Mouse (Mus musculus): ENCODE data around the gene Gm20388. TPM values are rescaled to one million over a fixed set of nuclear protein-coding genes. Genes with fewer than 3 reads are reported as not detected.

Gm20388 gene
- polyA plus RNA-seq, 1 experiment, result 28.1 TPM

DNA sequence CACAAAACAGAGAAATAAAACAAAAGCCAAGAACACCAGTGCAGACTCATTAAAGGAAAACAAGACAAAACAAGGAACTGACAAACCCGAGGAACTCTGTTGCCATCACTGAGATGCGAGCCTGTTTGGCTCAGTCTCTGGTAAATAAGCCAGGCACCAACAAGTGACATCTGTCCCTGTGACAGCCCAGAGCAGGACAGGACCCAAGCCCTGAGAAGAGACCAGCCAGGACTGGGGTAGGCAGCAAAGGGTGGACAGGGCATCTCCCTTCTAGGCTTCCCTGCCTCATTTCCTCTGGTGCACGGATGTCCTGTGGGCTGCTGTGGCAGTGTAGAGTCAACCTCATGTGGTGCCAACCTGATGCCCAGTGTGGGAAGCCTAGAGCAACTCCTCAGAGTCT, 2752.5 kb downstream of the Gm20388 start:
- no peaks in the 10 kb centered on the region for H3K36me3 ChIP-seq (ENCODE audit: control insufficient read depth, insufficient read depth, low read length, poor library complexity, severe bottlenecking)
- no peak overlapping the region for H3K27ac ChIP-seq (ENCODE audit: insufficient read depth, low read length)
- no peak for TF ChIP-seq CTCF (IDR thresholded peaks at IDR 0.05; ENCODE audit: low read depth, low read length)
- TF ChIP-seq POLR2A (IDR thresholded peaks at IDR 0.05; ENCODE audit: insufficient read depth, low read length), result no peak
- TF ChIP-seq EP300 (IDR thresholded peaks at IDR 0.05; ENCODE audit: insufficient read depth, low read depth, low read length), result no peak
- no peaks in the 10 kb centered on the region for H3K27me3 ChIP-seq (ENCODE audit: control insufficient read depth, insufficient read depth, low read length, poor library complexity, severe bottlenecking)
- no peaks in the 10 kb centered on the region for H3K9me3 ChIP-seq (replicated peaks; ENCODE audit: control insufficient read depth, insufficient read depth, low read length, poor library complexity, severe bottlenecking)
- H3K9ac ChIP-seq (ENCODE audit: low read depth, poor library complexity, severe bottlenecking), result no peak overlapping the region
- H3K4me1 ChIP-seq (ENCODE audit: control insufficient read depth, insufficient read depth, low read length), result no peaks in the 10 kb centered on the region
- no peak overlapping the region for H3K4me3 ChIP-seq (ENCODE audit: low read depth, low read length)

DNA sequence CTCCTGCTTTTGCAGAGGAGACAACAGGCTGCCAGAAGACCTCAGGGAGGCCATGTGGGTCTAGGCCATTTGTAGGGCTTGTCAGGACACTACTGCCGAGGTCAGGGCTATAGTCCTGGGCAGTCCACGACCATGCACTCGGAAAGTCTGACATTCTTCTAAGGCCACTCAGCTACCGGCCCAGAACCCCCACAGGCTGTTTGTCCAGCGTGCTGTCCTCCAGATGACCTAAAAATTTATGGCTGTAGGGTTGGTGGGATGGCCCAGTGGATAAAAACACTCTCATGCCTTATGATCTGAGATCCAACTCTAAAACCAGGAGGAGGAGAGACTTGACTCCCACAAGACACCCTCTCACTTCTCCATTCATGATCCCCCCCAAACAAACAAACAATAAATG, 2753.0 kb downstream of the Gm20388 start:
- Histone ChIP-seq H3K27me3 (ENCODE audit: control insufficient read depth, insufficient read depth, low read length, poor library complexity, severe bottlenecking) (no peaks in the 10 kb centered on the region), H3K4me1 (ENCODE audit: control insufficient read depth, insufficient read depth, low read length) (no peaks in the 10 kb centered on the region)

DNA sequence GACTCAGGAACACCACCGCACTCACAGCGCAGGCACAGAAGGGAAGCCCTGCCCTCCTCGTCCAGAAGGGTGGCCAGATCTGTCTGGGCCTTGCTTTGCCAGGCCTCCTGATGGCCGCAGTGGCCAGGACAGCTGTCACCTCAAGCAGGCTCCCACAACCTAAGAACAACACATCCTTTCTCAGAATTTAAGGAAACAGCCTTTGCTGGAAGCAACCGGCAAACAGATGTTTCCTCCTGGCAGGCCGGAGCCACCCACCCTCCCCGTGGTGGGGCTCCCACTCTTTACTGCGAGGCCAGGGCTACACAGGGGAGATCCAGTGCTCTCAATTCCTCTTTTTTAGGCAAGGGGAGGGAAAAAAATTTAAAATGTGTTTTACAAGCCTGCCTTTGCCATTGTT, 2754.6 kb downstream of the Gm20388 start:
- no peak for TF ChIP-seq POLR2A (IDR thresholded peaks at IDR 0.05; ENCODE audit: insufficient read depth, low read length)
- TF ChIP-seq EP300 (IDR thresholded peaks at IDR 0.05; ENCODE audit: insufficient read depth, low read depth, low read length), result no peak
- TF ChIP-seq CTCF (IDR thresholded peaks at IDR 0.05; ENCODE audit: low read depth, low read length), result no peak
- Histone ChIP-seq H3K9ac (ENCODE audit: low read depth, poor library complexity, severe bottlenecking) (no peak overlapping the region), H3K27me3 (ENCODE audit: control insufficient read depth, insufficient read depth, low read length, poor library complexity, severe bottlenecking) (no peaks in the 10 kb centered on the region), H3K4me1 (ENCODE audit: control insufficient read depth, insufficient read depth, low read length) (no peaks in the 10 kb centered on the region), H3K36me3 (ENCODE audit: control insufficient read depth, insufficient read depth, low read length, poor library complexity, severe bottlenecking) (no peaks in the 10 kb centered on the region), H3K27ac (ENCODE audit: insufficient read depth, low read length) (no peak overlapping the region), H3K4me3 (ENCODE audit: low read depth, low read length) (no peak overlapping the region), H3K9me3 (replicated peaks; ENCODE audit: control insufficient read depth, insufficient read depth, low read length, poor library complexity, severe bottlenecking) (no peaks in the 10 kb centered on the region)

More for the DNA sequence above, 2753.0 kb downstream of the Gm20388 start:
- Histone ChIP-seq H3K36me3 (ENCODE audit: control insufficient read depth, insufficient read depth, low read length, poor library complexity, severe bottlenecking) (no peaks in the 10 kb centered on the region), H3K9ac (ENCODE audit: low read depth, poor library complexity, severe bottlenecking) (no peak overlapping the region), H3K27ac (ENCODE audit: insufficient read depth, low read length) (no peak overlapping the region), H3K9me3 (replicated peaks; ENCODE audit: control insufficient read depth, insufficient read depth, low read length, poor library complexity, severe bottlenecking) (no peaks in the 10 kb centered on the region), H3K4me3 (ENCODE audit: low read depth, low read length) (no peak overlapping the region)
- TF ChIP-seq POLR2A (IDR thresholded peaks at IDR 0.05; ENCODE audit: insufficient read depth, low read length), result no peak
- no peak for TF ChIP-seq EP300 (IDR thresholded peaks at IDR 0.05; ENCODE audit: insufficient read depth, low read depth, low read length)
- TF ChIP-seq CTCF (IDR thresholded peaks at IDR 0.05; ENCODE audit: low read depth, low read length), result no peak

GRCm38 (mm10) chr8:122665667-122666316, 2755.2 kb downstream of the Gm20388 start:
- Histone ChIP-seq H3K27ac (ENCODE audit: insufficient read depth, low read length) (no peak overlapping the region), H3K4me3 (ENCODE audit: low read depth, low read length) (no peak overlapping the region), H3K9me3 (replicated peaks; ENCODE audit: control insufficient read depth, insufficient read depth, low read length, poor library complexity, severe bottlenecking) (no peaks in the 10 kb centered on the region), H3K36me3 (ENCODE audit: control insufficient read depth, insufficient read depth, low read length, poor library complexity, severe bottlenecking) (no peaks in the 10 kb centered on the region), H3K27me3 (ENCODE audit: control insufficient read depth, insufficient read depth, low read length, poor library complexity, severe bottlenecking) (no peaks in the 10 kb centered on the region), H3K9ac (ENCODE audit: low read depth, poor library complexity, severe bottlenecking) (no peak overlapping the region), H3K4me1 (ENCODE audit: control insufficient read depth, insufficient read depth, low read length) (no peaks in the 10 kb centered on the region)
- no peak for TF ChIP-seq EP300 (IDR thresholded peaks at IDR 0.05; ENCODE audit: insufficient read depth, low read depth, low read length)
- no peak for TF ChIP-seq POLR2A (IDR thresholded peaks at IDR 0.05; ENCODE audit: insufficient read depth, low read length)
- TF ChIP-seq CTCF (IDR thresholded peaks at IDR 0.05; ENCODE audit: low read depth, low read length), result no peak

DNA sequence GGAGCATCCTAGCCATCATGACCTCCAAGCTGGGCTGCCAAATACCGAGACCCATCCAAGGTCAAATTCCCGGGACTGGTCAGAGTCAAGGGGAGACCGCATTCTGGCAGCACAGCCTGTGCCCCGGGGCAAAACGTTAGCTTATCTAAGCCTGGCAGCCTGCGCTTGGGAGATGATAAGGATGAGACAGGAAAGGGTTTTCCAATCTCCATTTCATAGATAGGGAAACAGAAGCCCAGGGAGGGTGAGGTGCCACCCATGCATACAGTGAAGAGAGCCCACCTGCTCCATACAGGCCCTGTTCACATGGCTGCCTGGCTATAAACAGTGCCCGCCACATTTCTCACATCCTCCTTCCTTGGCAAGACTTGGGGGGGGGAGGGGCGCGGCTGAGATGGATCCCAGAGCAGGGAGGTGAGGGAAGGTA, 2755.7 kb downstream of the Gm20388 start:
- H3K4me1 ChIP-seq (ENCODE audit: control insufficient read depth, insufficient read depth, low read length), result no peaks in the 10 kb centered on the region
- H3K9me3 ChIP-seq (replicated peaks; ENCODE audit: control insufficient read depth, insufficient read depth, low read length, poor library complexity, severe bottlenecking), result no peaks in the 10 kb centered on the region
- no peak overlapping the region for H3K9ac ChIP-seq (ENCODE audit: low read depth, poor library complexity, severe bottlenecking)
- no peaks in the 10 kb centered on the region for H3K36me3 ChIP-seq (ENCODE audit: control insufficient read depth, insufficient read depth, low read length, poor library complexity, severe bottlenecking)
- TF ChIP-seq EP300 (IDR thresholded peaks at IDR 0.05; ENCODE audit: insufficient read depth, low read depth, low read length) (no peak), CTCF (IDR thresholded peaks at IDR 0.05; ENCODE audit: low read depth, low read length) (no peak), POLR2A (IDR thresholded peaks at IDR 0.05; ENCODE audit: insufficient read depth, low read length) (no peak)
- H3K4me3 ChIP-seq (ENCODE audit: low read depth, low read length), result no peak overlapping the region
- no peaks in the 10 kb centered on the region for H3K27me3 ChIP-seq (ENCODE audit: control insufficient read depth, insufficient read depth, low read length, poor library complexity, severe bottlenecking)
- H3K27ac ChIP-seq (ENCODE audit: insufficient read depth, low read length), result no peak overlapping the region

DNA sequence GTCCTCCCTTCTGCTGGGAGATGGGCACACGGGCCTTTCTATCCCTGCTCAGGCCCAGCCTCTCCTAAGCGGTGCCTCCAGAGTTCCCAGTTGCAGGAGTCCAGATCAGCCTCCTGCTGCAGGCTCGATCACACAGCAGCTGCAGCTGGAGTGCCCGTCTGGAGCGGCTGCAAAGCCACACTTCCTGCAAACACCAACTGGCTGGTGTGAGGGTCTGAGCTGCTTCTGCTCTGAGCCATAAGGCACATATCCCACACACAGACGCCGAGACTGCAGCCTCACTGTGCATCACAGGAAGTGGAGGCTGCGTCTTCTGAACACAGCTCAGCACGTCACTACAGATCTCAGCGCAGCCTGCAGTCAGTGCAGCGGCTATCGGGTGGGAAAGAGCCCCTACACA, 2756.2 kb downstream of the Gm20388 start:
- Histone ChIP-seq H3K4me1 (ENCODE audit: control insufficient read depth, insufficient read depth, low read length) (no peaks in the 10 kb centered on the region), H3K4me3 (ENCODE audit: low read depth, low read length) (no peak overlapping the region), H3K27me3 (ENCODE audit: control insufficient read depth, insufficient read depth, low read length, poor library complexity, severe bottlenecking) (no peaks in the 10 kb centered on the region), H3K9me3 (replicated peaks; ENCODE audit: control insufficient read depth, insufficient read depth, low read length, poor library complexity, severe bottlenecking) (no peaks in the 10 kb centered on the region), H3K27ac (ENCODE audit: insufficient read depth, low read length) (no peak overlapping the region), H3K36me3 (ENCODE audit: control insufficient read depth, insufficient read depth, low read length, poor library complexity, severe bottlenecking) (no peaks in the 10 kb centered on the region), H3K9ac (ENCODE audit: low read depth, poor library complexity, severe bottlenecking) (no peak overlapping the region)
- TF ChIP-seq EP300 (IDR thresholded peaks at IDR 0.05; ENCODE audit: insufficient read depth, low read depth, low read length) (no peak), CTCF (IDR thresholded peaks at IDR 0.05; ENCODE audit: low read depth, low read length) (no peak), POLR2A (IDR thresholded peaks at IDR 0.05; ENCODE audit: insufficient read depth, low read length) (no peak)

All from ES-Bruce4 (cell line).